Mouse (Mus musculus) ES-E14 (cell line): ENCODE results near the gene Prph. TPM values are rescaled to one million over a fixed set of nuclear protein-coding genes. Genes with fewer than 3 reads are reported as not detected.

ENCODE experiments used
- DNase-seq: peaks from one replicate; pipeline ENCODE4 v3.0.0-alpha.2; 2013; ENCODE audit warnings: low read depth, low spot score
- H3K27ac ChIP-seq: 2 replicates; pipeline ENCODE4 v1.5.1; 2012; ENCODE audit warnings: low read depth, mild to moderate bottlenecking, low read length, moderate library complexity, mixed read lengths; ENCODE audit not compliant: poor library complexity, insufficient read depth, severe bottlenecking
- H3K36me3 ChIP-seq: 2 replicates; pipeline ENCODE4 v1.6.1; 2012; ENCODE audit warnings: mild to moderate bottlenecking, low read length, moderate library complexity, mixed read lengths; ENCODE audit not compliant: control insufficient read depth, poor library complexity, insufficient read depth, severe bottlenecking
- H3K4me1 ChIP-seq, 2 experiments: fragments of 150-350 bp in 1 of 2; sonication (generic) in 1 of 2; 2 replicates each; pipeline ENCODE4 v1.6.1; 2012; ENCODE audit warnings: low read length in 2 of 2, mild to moderate bottlenecking in 1 of 2, mixed read lengths in 1 of 2; ENCODE audit not compliant: control insufficient read depth in 2 of 2, insufficient read depth in 2 of 2, poor library complexity in 1 of 2
- H3K4me3 ChIP-seq, 2 experiments: fragments of 150-350 bp in 1 of 2; sonication (generic) in 1 of 2; 2 replicates each; pipeline ENCODE4 v1.5.1; 2012; ENCODE audit warnings: low read length in 2 of 2, low read depth in 1 of 2, mild to moderate bottlenecking in 1 of 2, mixed read lengths in 1 of 2; ENCODE audit not compliant: insufficient read depth in 1 of 2, poor library complexity in 1 of 2, severe bottlenecking in 1 of 2
- H3K9ac ChIP-seq: 2 replicates; pipeline ENCODE4 v1.6.1; 2012; ENCODE audit warnings: low read depth, mild to moderate bottlenecking, low read length, mixed read lengths; ENCODE audit not compliant: poor library complexity, insufficient read depth, severe bottlenecking
- H3K9me3 ChIP-seq: fragments of 150-350 bp; sonication (generic); 2 replicates; pipeline ENCODE4 v1.6.1; 2012; ENCODE audit warnings: low read depth, mild to moderate bottlenecking, low read length; ENCODE audit not compliant: control insufficient read depth, insufficient read depth
- CHD2 ChIP-seq: IDR thresholded peaks from 2 replicates; pipeline ENCODE4 v1.6.1; 2014; ENCODE audit warnings: mild to moderate bottlenecking, low read depth, low read length, inconsistent platforms
- HCFC1 ChIP-seq: IDR thresholded peaks from 2 replicates; pipeline ENCODE4 v1.6.1; 2012; ENCODE audit warnings: low read length, inconsistent platforms, borderline replicate concordance; ENCODE audit not compliant: insufficient read depth
- MAFK ChIP-seq: IDR thresholded peaks from 2 replicates; pipeline ENCODE4 v1.6.1; 2014; ENCODE audit warnings: mild to moderate bottlenecking, low read depth, low read length, inconsistent platforms; ENCODE audit not compliant: insufficient read depth
- ZC3H11A ChIP-seq: IDR thresholded peaks from 2 replicates; pipeline ENCODE4 v1.6.1; 2012; ENCODE audit warnings: low read depth, mild to moderate bottlenecking, inconsistent platforms, low read length, borderline replicate concordance
- ZNF384 ChIP-seq: IDR thresholded peaks from 2 replicates; pipeline ENCODE4 v1.6.1; 2012; ENCODE audit warnings: low read depth, low read length, inconsistent platforms
- in situ Hi-C, 2 experiments: fragments of 600-800 bp; cut with MboI; formaldehyde crosslinking; loops; one replicate each; pipeline ENCODE4 v1.15.1; 2025; ENCODE audit warnings: low sequenced_read_pairs in 2 of 2, inconsistent platforms in 1 of 2; ENCODE audit not compliant: unreplicated experiment in 2 of 2
- total RNA-seq: library from RNA; depleted of rRNA; stranded (reverse); fragments of 300-350 nt; gene quantifications from 2 replicates; pipeline ENCODE4 v1.2.3, GENCODE M21; 2012

Prph gene
- total RNA-seq, 1 experiment, result 20.6 TPM

GRCm38 (mm10) chr15:99019436-99019835, 35.5 kb upstream of the Prph start:
- TF ChIP-seq ZC3H11A, result no peak
- TF ChIP-seq ZNF384, result no peak
- no peak for TF ChIP-seq HCFC1
- no peak for TF ChIP-seq CHD2
- TF ChIP-seq MAFK, result no peak
- H3K9ac ChIP-seq, result no peak overlapping the region
- in situ Hi-C loops, result no loop called here
- H3K27ac ChIP-seq, result no peak overlapping the region
- H3K4me1 ChIP-seq, result peaks cover 5% of the 10 kb centered on the region in 2 experiments; a peak in 3 of 4 replicates
- H3K4me3 ChIP-seq, result peak overlapping the region in 1 of 2 experiments; percentile 3; a peak in 1 of 4 replicates
- H3K9me3 ChIP-seq, result no peaks in the 10 kb centered on the region
- H3K36me3 ChIP-seq, result no peaks in the 10 kb centered on the region
- no peak for DNase-seq

DNA sequence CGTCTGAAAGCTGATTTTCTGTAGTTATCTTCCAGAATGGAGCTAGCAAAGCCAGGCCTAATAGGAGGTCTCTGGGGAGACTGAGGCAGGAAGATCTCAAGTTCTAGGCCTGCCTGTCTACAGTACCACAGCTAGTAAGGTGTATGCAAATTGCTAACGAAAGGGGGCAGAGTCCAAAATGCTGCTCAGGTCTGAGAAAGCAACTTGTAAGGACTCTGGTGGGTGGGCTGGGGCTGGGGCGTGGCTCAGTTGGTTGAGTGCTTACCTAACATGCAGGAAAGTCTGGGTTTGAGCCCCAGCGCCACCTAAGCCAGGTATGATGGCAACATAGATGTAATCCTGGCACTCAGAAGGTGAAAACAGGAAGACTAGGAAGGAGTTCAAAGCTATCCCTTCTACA, 34.8 kb upstream of the Prph start:
- Histone ChIP-seq H3K9me3 (no peaks in the 10 kb centered on the region), H3K4me3 (no peak overlapping the region), H3K9ac (no peak overlapping the region), H3K27ac (no peak overlapping the region), H3K4me1 (peaks cover 5% of the 10 kb centered on the region in 2 experiments; a peak in 3 of 4 replicates), H3K36me3 (no peaks in the 10 kb centered on the region)
- in situ Hi-C loops, result no loop called here
- DNase-seq, result no peak
- TF ChIP-seq CHD2, result no peak
- no peak for TF ChIP-seq HCFC1
- no peak for TF ChIP-seq MAFK
- no peak for TF ChIP-seq ZNF384
- TF ChIP-seq ZC3H11A, result no peak

DNA sequence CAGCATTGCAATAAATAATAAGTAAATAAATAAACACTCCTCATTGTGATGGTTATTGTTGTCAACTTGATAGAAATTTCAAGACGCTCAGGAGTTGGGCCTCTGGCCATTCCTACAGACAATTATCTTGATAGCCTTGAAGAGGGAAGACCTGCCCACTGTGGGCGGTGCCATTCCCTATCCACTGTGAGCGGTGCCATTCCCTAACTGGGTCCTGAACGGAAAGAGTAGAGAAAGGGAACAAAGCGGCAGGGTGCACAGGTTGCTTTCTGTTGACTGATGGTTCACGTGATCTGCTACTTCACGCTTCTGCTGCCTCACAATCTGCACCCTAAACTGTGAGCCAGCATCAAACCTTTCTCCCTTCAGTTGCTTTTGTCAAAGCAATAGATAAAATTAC, 33.7 kb upstream of the Prph start:
- no peaks in the 10 kb centered on the region for H3K36me3 ChIP-seq
- DNase-seq, result no peak

DNA sequence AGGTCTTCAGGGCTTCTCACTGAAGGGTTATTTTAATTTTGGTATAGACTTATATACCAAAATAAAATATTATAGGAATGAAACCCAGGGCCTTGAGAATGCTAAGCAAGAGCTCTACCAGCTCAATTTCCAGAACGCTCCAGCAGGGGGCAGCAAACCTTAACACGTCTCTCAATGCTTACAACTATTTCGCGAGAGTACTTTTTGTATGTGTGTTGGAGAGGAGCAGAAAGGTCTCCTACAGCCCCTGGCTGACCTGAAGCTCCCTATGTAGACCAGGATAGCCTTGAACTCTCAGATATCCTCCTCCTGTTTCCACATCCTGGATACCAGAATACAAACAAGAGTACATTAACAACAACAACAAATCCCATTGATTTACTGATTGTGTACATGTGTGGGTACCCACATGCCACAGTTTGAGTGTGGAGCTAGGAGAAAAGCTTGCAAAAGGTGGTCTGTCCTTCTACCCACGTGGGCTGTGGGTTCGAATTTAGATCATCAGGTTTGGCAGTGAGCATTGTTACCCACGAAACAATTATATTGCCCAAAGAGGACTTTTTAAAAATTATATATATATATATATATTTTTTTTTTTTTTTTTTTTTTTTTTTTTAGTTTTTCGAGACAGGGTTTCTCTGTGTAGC, 30.2 kb upstream of the Prph start:
- H3K36me3 ChIP-seq, result no peaks in the 10 kb centered on the region
- no peak overlapping the region for H3K27ac ChIP-seq
- in situ Hi-C loops, result no loop called here
- TF ChIP-seq HCFC1 (no peak), CHD2 (no peak), ZC3H11A (no peak), MAFK (no peak), ZNF384 (no peak)
- H3K4me3 ChIP-seq, result no peak overlapping the region
- H3K9ac ChIP-seq, result no peak overlapping the region
- peak; percentile 85 for DNase-seq
- H3K4me1 ChIP-seq, result no peaks in the 10 kb centered on the region
- H3K9me3 ChIP-seq, result no peaks in the 10 kb centered on the region

More for the DNA sequence above, 33.7 kb upstream of the Prph start:
- H3K4me1 ChIP-seq, result peaks cover 5% of the 10 kb centered on the region in 2 experiments; a peak in 3 of 4 replicates
- H3K4me3 ChIP-seq, result no peak overlapping the region
- H3K9me3 ChIP-seq, result no peaks in the 10 kb centered on the region
- no peak overlapping the region for H3K27ac ChIP-seq
- no peak overlapping the region for H3K9ac ChIP-seq
- TF ChIP-seq ZC3H11A, result no peak
- in situ Hi-C loops, result no loop called here

- Histone ChIP-seq H3K9ac (no peak overlapping the region; the same call in 1 of the 2 replicates), H3K9me3 (no peaks in the 10 kb centered on the region), H3K4me3 (no peak overlapping the region), H3K36me3 (no peaks in the 10 kb centered on the region), H3K27ac (no peak overlapping the region), H3K4me1 (no peaks in the 10 kb centered on the region)
- in situ Hi-C loops, result no loop called here
- TF ChIP-seq MAFK (no peak), HCFC1 (no peak), ZNF384 (no peak), ZC3H11A (no peak), CHD2 (no peak)
- DNase-seq, result no peak
These were observed 29.6 kb upstream of the Prph start for GRCm38 (mm10) chr15:99025414-99025813.
